Mouse (Mus musculus) right cerebral cortex, adult 18-20 months (tissue): ENCODE data around the gene Gdi1.
"Not testable (repeated sequence)": the region's sequence is repeated elsewhere in the genome, so short reads cannot be mapped to it uniquely, and the experiment has no call there.

Experiments used
- DNase-seq: peaks from one replicate; pipeline ENCODE4 v3.0.0; 2022; ENCODE audit warnings: mixed read lengths

Gene Gdi1

GRCm38 (mm10) chrX:74330166-74330930 lies 25.6 kb downstream of the Gdi1 start:
- no peak for DNase-seq

DNA sequence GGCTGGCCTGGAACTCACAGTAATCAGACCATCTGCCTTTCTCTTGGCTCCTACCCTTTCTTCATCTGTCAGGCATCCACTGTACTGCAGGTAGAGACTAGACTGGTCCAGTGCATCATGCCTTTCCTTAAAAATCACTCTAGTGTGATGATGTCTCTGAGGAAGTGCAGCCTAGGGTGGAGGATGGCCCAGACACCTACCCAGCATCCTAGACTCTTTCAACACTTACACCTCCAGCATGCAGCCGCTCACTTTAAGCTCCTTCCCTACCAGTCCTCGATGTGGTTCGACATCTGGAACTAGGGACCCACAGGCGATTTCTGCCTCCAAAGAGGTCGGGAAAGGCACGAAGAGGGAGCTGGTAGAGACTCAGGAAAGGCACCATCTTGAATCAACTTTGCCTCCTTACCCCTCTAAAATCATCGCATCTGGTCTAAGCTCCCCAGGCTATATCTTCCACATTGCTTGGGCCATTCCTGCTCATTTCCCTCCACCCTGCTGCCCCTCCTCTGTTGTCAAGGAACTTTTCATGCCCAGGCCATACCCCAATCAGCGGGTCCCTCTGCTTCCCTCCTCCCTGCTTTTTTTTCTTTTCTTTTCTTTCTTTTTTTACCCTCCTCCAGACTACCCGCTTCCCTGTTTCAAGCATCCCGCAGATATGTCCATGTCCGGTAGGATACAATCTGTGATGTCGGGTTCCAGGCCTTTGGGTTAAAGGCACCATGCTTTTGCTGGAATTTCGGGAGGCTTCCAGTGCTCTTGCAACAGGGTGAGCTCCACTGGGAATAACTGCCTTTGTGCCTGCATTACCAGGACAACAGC lies 48.1 kb downstream of the Gdi1 start:
- no peak for DNase-seq

GRCm38 (mm10) chrX:74353467-74353770 lies 48.6 kb downstream of the Gdi1 start, which contains the start of gene Lage3:
Lage3 (minus strand) TSS chrX:74353618.
- peak; percentile 84 for DNase-seq

DNA sequence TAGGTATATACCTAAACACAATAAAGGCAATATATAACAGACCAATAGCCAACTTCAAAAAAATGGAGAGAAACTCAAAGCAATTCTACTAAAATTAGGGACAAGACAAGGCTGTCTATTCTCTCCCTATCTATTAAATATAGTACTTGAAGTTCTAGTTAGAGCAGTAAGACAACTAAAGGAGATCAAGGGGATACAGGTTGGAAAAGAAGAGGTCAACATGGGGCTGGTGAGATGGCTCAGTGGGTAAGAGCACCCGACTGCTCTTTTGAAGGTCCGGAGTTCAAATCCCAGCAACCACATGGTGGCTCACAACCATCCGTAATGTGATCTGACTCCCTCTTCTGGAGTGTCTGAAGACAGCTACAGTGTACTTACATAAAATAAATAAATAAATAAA lies 52.3 kb downstream of the Gdi1 start:
- DNase-seq: not testable (repeated sequence)

DNA sequence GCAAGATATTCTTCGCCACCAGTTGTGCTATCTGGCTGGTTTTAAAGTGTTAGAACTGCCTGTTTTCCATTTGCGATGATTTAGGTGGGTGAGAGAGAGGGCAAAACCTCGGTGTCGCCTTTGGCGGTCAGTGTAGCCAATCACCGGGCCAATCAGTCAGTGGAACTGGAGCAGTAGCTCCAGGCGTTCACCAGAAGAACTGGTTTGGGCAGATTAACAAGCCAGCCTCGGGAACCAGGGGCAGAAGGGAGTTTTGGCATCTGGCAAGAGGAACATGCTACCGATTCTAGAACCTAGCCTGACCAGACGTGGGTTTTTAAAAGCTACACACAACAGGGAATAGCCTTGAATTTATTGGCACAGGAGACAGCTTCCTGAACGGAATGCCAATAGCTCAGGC lies 54.4 kb downstream of the Gdi1 start:
- no peak for DNase-seq
